Mouse (Mus musculus) myocyte (in vitro differentiated cells): Measurements from ENCODE around the gene Fam78b. TPM values are rescaled to one million over a fixed set of nuclear protein-coding genes. Genes with fewer than 3 reads are reported as not detected.
A peak's percentile ranks its signal among the peaks of the same experiment; 100 is the strongest.

Experiments
- H3K27me3 ChIP-seq: one replicate; pipeline ENCODE4 v1.6.1; 2011; ENCODE audit not compliant: control insufficient read depth, insufficient read depth, insufficient read length
- H3K36me3 ChIP-seq: one replicate; pipeline ENCODE4 v1.6.1; 2011; ENCODE audit not compliant: control insufficient read depth, insufficient read depth
- H3K4me2 ChIP-seq: one replicate; pipeline ENCODE4 v1.6.1; 2011; ENCODE audit warnings: low read depth, control low read depth
- H3K4me3 ChIP-seq: one replicate; pipeline ENCODE4 v1.5.1; 2011; ENCODE audit warnings: mild to moderate bottlenecking, control low read depth, moderate library complexity
- H3K79me2 ChIP-seq: one replicate; pipeline ENCODE4 v1.6.1; 2011; ENCODE audit not compliant: control insufficient read depth, insufficient read depth
- H3ac ChIP-seq: one replicate; pipeline ENCODE4 v1.6.1; 2011; ENCODE audit not compliant: control insufficient read depth, insufficient read length
- CEBPB ChIP-seq: IDR thresholded peaks from 2 replicates; pipeline ENCODE4 v1.6.1; 2011; ENCODE audit warnings: mild to moderate bottlenecking, moderate library complexity; ENCODE audit not compliant: poor library complexity, insufficient read depth, severe bottlenecking
- E2F4 ChIP-seq: IDR thresholded peaks from one replicate; pipeline ENCODE4 v1.6.1; 2011; ENCODE audit warnings: mild to moderate bottlenecking, control low read depth, moderate library complexity; ENCODE audit not compliant: insufficient read depth
- MAX ChIP-seq: IDR thresholded peaks from one replicate; pipeline ENCODE4 v1.6.1; 2011; ENCODE audit warnings: low read depth, mild to moderate bottlenecking, control low read depth
- MYOD1 ChIP-seq, 3 experiments: IDR thresholded peaks; one replicate each; pipeline ENCODE4 v1.6.1; 2011; ENCODE audit warnings: control low read depth in 2 of 3, low read depth in 2 of 3, mild to moderate bottlenecking in 2 of 3, moderate library complexity in 1 of 3; ENCODE audit not compliant: insufficient read length in 2 of 3, control insufficient read depth in 1 of 3
- MYOG ChIP-seq, 3 experiments: IDR thresholded peaks; one replicate each; pipeline ENCODE4 v1.6.1; 2011; ENCODE audit warnings: control low read depth in 2 of 3, low read depth in 2 of 3, mild to moderate bottlenecking in 2 of 3; ENCODE audit not compliant: insufficient read length in 2 of 3, control insufficient read depth in 1 of 3, insufficient read depth in 1 of 3
- POLR2A ChIP-seq: IDR thresholded peaks from one replicate; pipeline ENCODE4 v1.6.1; 2011; ENCODE audit warnings: low read depth, mild to moderate bottlenecking, control low read depth, moderate library complexity; ENCODE audit not compliant: insufficient read length
- POLR2AphosphoS2 ChIP-seq: IDR thresholded peaks from one replicate; pipeline ENCODE4 v1.6.1; 2011; ENCODE audit warnings: low read depth, control low read depth; ENCODE audit not compliant: insufficient read length
- REST ChIP-seq: IDR thresholded peaks from one replicate; pipeline ENCODE4 v1.6.1; 2011; ENCODE audit warnings: mild to moderate bottlenecking, control low read depth, moderate library complexity; ENCODE audit not compliant: insufficient read depth, insufficient read length
- SRF ChIP-seq: IDR thresholded peaks from one replicate; pipeline ENCODE4 v1.6.1; 2011; ENCODE audit warnings: low read depth; ENCODE audit not compliant: control insufficient read depth, insufficient read length
- TCF12 ChIP-seq: IDR thresholded peaks from one replicate; pipeline ENCODE4 v1.6.1; 2011; ENCODE audit warnings: mild to moderate bottlenecking, control low read depth; ENCODE audit not compliant: poor library complexity, insufficient read depth, severe bottlenecking
- TCF3 ChIP-seq: IDR thresholded peaks from one replicate; pipeline ENCODE4 v1.6.1; 2011; ENCODE audit warnings: low read depth, control low read depth; ENCODE audit not compliant: insufficient read length
- USF1 ChIP-seq: IDR thresholded peaks from one replicate; pipeline ENCODE4 v1.6.1; 2011; ENCODE audit warnings: low read depth, mild to moderate bottlenecking, control low read depth, moderate library complexity
- polyA plus RNA-seq: library from polyadenylated mRNA; unstranded; fragments of >200 nt; fragmentation: generic; extraction: Trizol; gene quantifications from one replicate; pipeline ENCODE4 v1.2.1, GENCODE M21; 2012; ENCODE audit warnings: missing spikeins

The Fam78b gene
- polyA plus RNA-seq, 1 experiment, result 0.92 TPM

GRCm38 (mm10) chr1:167013234-167013864 lies 12.1 kb downstream of the Fam78b start:
- Histone ChIP-seq H3K27me3 (no peaks in the 10 kb centered on the region), H3K4me2 (no peak overlapping the region), H3K36me3 (no peaks in the 10 kb centered on the region), H3K79me2 (no peaks in the 10 kb centered on the region), H3ac (no peak overlapping the region), H3K4me3 (no peak overlapping the region)
- TF ChIP-seq TCF12, result no peak
- TF ChIP-seq POLR2AphosphoS2, result no peak
- no peak for TF ChIP-seq MYOG (IDR thresholded peaks at IDR 0.05; ENCODE audit: control insufficient read depth in 1 of 3, insufficient read depth in 1 of 3, insufficient read length in 2 of 3, low read depth in 2 of 3)
- no peak for TF ChIP-seq REST
- no peak for TF ChIP-seq SRF
- TF ChIP-seq MYOD1 (IDR thresholded peaks at IDR 0.05; ENCODE audit: control insufficient read depth in 1 of 3, insufficient read length in 2 of 3, low read depth in 2 of 3), result no peak
- no peak for TF ChIP-seq MAX
- TF ChIP-seq USF1, result no peak
- TF ChIP-seq CEBPB, result no peak
- TF ChIP-seq TCF3, result no peak
- no peak for TF ChIP-seq POLR2A
- no peak for TF ChIP-seq E2F4

- Histone ChIP-seq H3ac (no peak overlapping the region), H3K36me3 (no peaks in the 10 kb centered on the region), H3K4me2 (no peak overlapping the region), H3K27me3 (no peaks in the 10 kb centered on the region), H3K4me3 (no peak overlapping the region), H3K79me2 (no peaks in the 10 kb centered on the region)
- TF ChIP-seq POLR2A (no peak), MYOG (IDR thresholded peaks at IDR 0.05; ENCODE audit: control insufficient read depth in 1 of 3, insufficient read depth in 1 of 3, insufficient read length in 2 of 3, low read depth in 2 of 3) (peak in 2 of 3 experiments; percentile 10 to 60), POLR2AphosphoS2 (no peak), SRF (no peak), MYOD1 (IDR thresholded peaks at IDR 0.05; ENCODE audit: control insufficient read depth in 1 of 3, insufficient read length in 2 of 3, low read depth in 2 of 3) (peak; percentile 23 to 76 (median 63))
Measured at GRCm38 (mm10) chr1:167016269-167016668, 15.1 kb downstream of the Fam78b start.

- TF ChIP-seq MAX, result no peak
- no peak for TF ChIP-seq E2F4
- TF ChIP-seq TCF12, result no peak
- no peak for TF ChIP-seq POLR2A
- TF ChIP-seq SRF, result no peak
- no peak for TF ChIP-seq POLR2AphosphoS2
- no peak for TF ChIP-seq REST
- TF ChIP-seq USF1, result no peak
- no peak overlapping the region for H3K4me3 ChIP-seq
- H3ac ChIP-seq, result no peak overlapping the region
- no peaks in the 10 kb centered on the region for H3K36me3 ChIP-seq
- no peaks in the 10 kb centered on the region for H3K79me2 ChIP-seq
- no peak overlapping the region for H3K4me2 ChIP-seq
- H3K27me3 ChIP-seq, result no peaks in the 10 kb centered on the region
Measured at GRCm38 (mm10) chr1:167022001-167022424, 20.8 kb downstream of the Fam78b start.

- Histone ChIP-seq H3K4me2 (no peak overlapping the region), H3K27me3 (no peaks in the 10 kb centered on the region), H3K79me2 (no peaks in the 10 kb centered on the region), H3K4me3 (no peak overlapping the region), H3K36me3 (no peaks in the 10 kb centered on the region), H3ac (no peak overlapping the region)
- TF ChIP-seq MYOD1 (IDR thresholded peaks at IDR 0.05; ENCODE audit: control insufficient read depth in 1 of 3, insufficient read length in 2 of 3, low read depth in 2 of 3) (no peak), CEBPB (no peak), TCF3 (no peak), TCF12 (no peak), MAX (no peak), POLR2AphosphoS2 (no peak), USF1 (no peak), SRF (no peak), MYOG (IDR thresholded peaks at IDR 0.05; ENCODE audit: control insufficient read depth in 1 of 3, insufficient read depth in 1 of 3, insufficient read length in 2 of 3, low read depth in 2 of 3) (no peak), E2F4 (no peak), REST (no peak), POLR2A (no peak)
Measured at GRCm38 (mm10) chr1:167022541-167023121, 21.4 kb downstream of the Fam78b start.
